Mouse (Mus musculus) forebrain, embryonic 16.5 days (tissue): ENCODE data around the gene Gaa. TPM values are rescaled to one million over a fixed set of nuclear protein-coding genes. Genes with fewer than 3 reads are reported as not detected.
"Not testable (repeated sequence)": the region's sequence is repeated elsewhere in the genome, so short reads cannot be mapped to it uniquely, and the experiment has no call there.

Experiments
- ATAC-seq: fragments of 200-750 bp; cut with Nextera tagmentation; 2 replicates; pipeline ENCODE4 v1.8.0; 2017; ENCODE audit warnings: mild to moderate bottlenecking, moderate library complexity
- H3K27ac ChIP-seq: fragments of 300-500 bp; sonication (generic); 2 replicates; pipeline ENCODE4 v1.5.1; 2014; ENCODE audit warnings: low read length, control low read depth
- H3K27me3 ChIP-seq: fragments of 300-500 bp; sonication (generic); replicated peaks from 2 replicates; pipeline ENCODE4 v1.6.1; 2014; ENCODE audit warnings: low read length; ENCODE audit not compliant: control insufficient read depth, insufficient read depth
- H3K36me3 ChIP-seq: fragments of 300-500 bp; sonication (generic); 2 replicates; pipeline ENCODE4 v1.6.1; 2014; ENCODE audit not compliant: control insufficient read depth, insufficient read depth
- H3K4me1 ChIP-seq: fragments of 300-500 bp; sonication (generic); replicated peaks from 2 replicates; pipeline ENCODE4 v1.6.1; 2014; ENCODE audit warnings: low read length; ENCODE audit not compliant: control insufficient read depth, insufficient read depth
- H3K4me2 ChIP-seq: fragments of 300-500 bp; sonication (generic); 2 replicates; pipeline ENCODE4 v1.6.1; 2014; ENCODE audit warnings: mild to moderate bottlenecking, low read length, control low read depth
- H3K4me3 ChIP-seq: fragments of 300-500 bp; sonication (generic); replicated peaks from 2 replicates; pipeline ENCODE4 v1.5.1; 2014; ENCODE audit warnings: mild to moderate bottlenecking, low read length, control low read depth
- H3K9ac ChIP-seq: fragments of 300-500 bp; sonication (generic); replicated peaks from 2 replicates; pipeline ENCODE4 v1.6.1; 2014; ENCODE audit warnings: low read depth, low read length, control low read depth
- H3K9me3 ChIP-seq: fragments of 300-500 bp; sonication (generic); 2 replicates; pipeline ENCODE4 v1.6.1; 2016; ENCODE audit warnings: low read length; ENCODE audit not compliant: control insufficient read depth
- WGBS: fragments of 180-500 bp; shearing (Covaris S2); extraction: QIAGEN DNeasy Blood & Tissue Kit; methylation state at CpG from one replicate; pipeline ENCODE4 v1.1.7; 2014; 5-methylcytosine and 5-hydroxymethylcytosine counted together
- polyA plus RNA-seq: library from polyadenylated mRNA; unstranded; fragments of >200 nt; fragmentation: Nextera tagmentation; extraction: Ambion mirVana; gene quantifications from 2 replicates; pipeline ENCODE4 v1.2.1, GENCODE M21; 2015

The Gaa gene
- polyA plus RNA-seq, 1 experiment from 2014 or later, result 69.7 TPM

GRCm38 (mm10) chr11:119267241-119267674 lies 429 bp upstream of the Gaa start:
- Histone ChIP-seq H3K9me3 (no peaks in the 10 kb centered on the region), H3K9ac (peak overlapping the region; percentile 24; the same call in 1 of the 2 replicates), H3K27me3 (no peaks in the 10 kb centered on the region), H3K4me1 (peaks cover 15% of the 10 kb centered on the region), H3K27ac (no peak overlapping the region), H3K36me3 (no peaks in the 10 kb centered on the region), H3K4me3 (no peak overlapping the region), H3K4me2 (peak overlapping the region; percentile 83)
- ATAC-seq, result peak; percentile 53
- WGBS, result 21% methylated on average over 6 of the region's 6 CpGs

- Histone ChIP-seq H3K9me3 (no peaks in the 10 kb centered on the region), H3K4me2 (peak overlapping the region; percentile 83), H3K4me3 (peak overlapping the region; percentile 61), H3K36me3 (peaks cover 6% of the 10 kb centered on the region), H3K4me1 (peaks cover 15% of the 10 kb centered on the region), H3K9ac (peak overlapping the region; percentile 68; the same call in 1 of the 2 replicates), H3K27me3 (no peaks in the 10 kb centered on the region), H3K27ac (no peak overlapping the region)
- no peak for ATAC-seq
- 72% methylated on average over 16 of the region's 16 CpGs for WGBS
These were observed 989 bp downstream of the Gaa start for GRCm38 (mm10) chr11:119268557-119269195.

GRCm38 (mm10) chr11:119272492-119272891 lies 4.8 kb downstream of the Gaa start:
- H3K27me3 ChIP-seq, H3K4me2 ChIP-seq, H3K9me3 ChIP-seq, H3K36me3 ChIP-seq, H3K27ac ChIP-seq, H3K9ac ChIP-seq, ATAC-seq, H3K4me3 ChIP-seq: not testable (repeated sequence)
- 62% methylated on average over 3 of the region's 3 CpGs for WGBS
- peaks cover 12% of the 10 kb centered on the region for H3K4me1 ChIP-seq

GRCm38 (mm10) chr11:119273186-119273930 lies 5.7 kb downstream of the Gaa start:
- no peak overlapping the region for H3K4me3 ChIP-seq
- no peak overlapping the region for H3K27ac ChIP-seq
- peaks cover 8% of the 10 kb centered on the region for H3K36me3 ChIP-seq
- H3K4me2 ChIP-seq, result no peak overlapping the region
- no peaks in the 10 kb centered on the region for H3K9me3 ChIP-seq
- no peak for ATAC-seq
- H3K9ac ChIP-seq, result no peak overlapping the region
- H3K4me1 ChIP-seq, result peaks cover 6% of the 10 kb centered on the region
- H3K27me3 ChIP-seq, result no peaks in the 10 kb centered on the region
- 85% methylated on average over 8 of the region's 8 CpGs for WGBS

- Histone ChIP-seq H3K4me2 (no peak overlapping the region), H3K27ac (no peak overlapping the region), H3K36me3 (peaks cover 11% of the 10 kb centered on the region), H3K9ac (no peak overlapping the region), H3K4me3 (no peak overlapping the region), H3K9me3 (no peaks in the 10 kb centered on the region), H3K27me3 (no peaks in the 10 kb centered on the region), H3K4me1 (no peaks in the 10 kb centered on the region)
- whole genome bisulfite sequencing, result 88% methylated on average over 15 of the region's 15 CpGs
- ATAC-seq, result no peak
These were observed 13.3 kb downstream of the Gaa start for GRCm38 (mm10) chr11:119281030-119281429.

GRCm38 (mm10) chr11:119285791-119286527 lies 18.3 kb downstream of the Gaa start:
- Histone ChIP-seq H3K9ac (no peak overlapping the region), H3K9me3 (no peaks in the 10 kb centered on the region), H3K36me3 (peaks cover 23% of the 10 kb centered on the region), H3K27ac (no peak overlapping the region), H3K4me3 (no peak overlapping the region), H3K4me2 (no peak overlapping the region), H3K4me1 (no peaks in the 10 kb centered on the region), H3K27me3 (no peaks in the 10 kb centered on the region)
- 62% methylated on average over 9 of the region's 9 CpGs for WGBS
- ATAC-seq, result no peak

GRCm38 (mm10) chr11:119287207-119287992 lies 19.7 kb downstream of the Gaa start:
- H3K36me3 ChIP-seq, result peaks cover 33% of the 10 kb centered on the region
- H3K9ac ChIP-seq, result no peak overlapping the region
- 89% methylated on average over 20 of the region's 20 CpGs for WGBS
- no peak overlapping the region for H3K4me2 ChIP-seq
- H3K27ac ChIP-seq, result no peak overlapping the region
- no peak for ATAC-seq
- H3K27me3 ChIP-seq, result no peaks in the 10 kb centered on the region
- H3K4me3 ChIP-seq, result no peak overlapping the region
- no peaks in the 10 kb centered on the region for H3K4me1 ChIP-seq
- H3K9me3 ChIP-seq, result no peaks in the 10 kb centered on the region

GRCm38 (mm10) chr11:119292861-119293260 lies 25.2 kb downstream of the Gaa start:
- 93% methylated on average over 8 of the region's 8 CpGs for WGBS
- H3K9me3 ChIP-seq, result not testable (repeated sequence)

More at GRCm38 (mm10) chr11:119292861-119293260, 25.2 kb downstream of the Gaa start:
- not testable (repeated sequence) for H3K27ac ChIP-seq, H3K27me3 ChIP-seq, H3K4me1 ChIP-seq, H3K4me2 ChIP-seq, H3K9ac ChIP-seq, ATAC-seq, H3K4me3 ChIP-seq
- H3K36me3 ChIP-seq, result peaks cover 61% of the 10 kb centered on the region
